Mouse (Mus musculus) ES-Bruce4 (cell line): ENCODE data around the gene Gnptab.

ENCODE experiments used
- CTCF ChIP-seq: IDR thresholded peaks from one replicate; pipeline ENCODE4 v1.8.1; 2011; ENCODE audit warnings: low read depth, low read length
- EP300 ChIP-seq: IDR thresholded peaks from 2 replicates; pipeline ENCODE4 v1.6.1; 2011; ENCODE audit warnings: low read depth, low read length; ENCODE audit not compliant: insufficient read depth
- POLR2A ChIP-seq: IDR thresholded peaks from one replicate; pipeline ENCODE4 v1.8.1; 2011; ENCODE audit warnings: low read length; ENCODE audit not compliant: insufficient read depth

GRCm38 (mm10) chr10:88417686-88418085 is 38.8 kb downstream of the Gnptab start:
- TF ChIP-seq POLR2A (no peak), CTCF (no peak), EP300 (no peak)
